Mouse (Mus musculus) c-Kit-positive CD71-positive TER-119-negative erythroid progenitor cells, embryonic 14.5 days (primary cell): Measurements from ENCODE around the gene Aars.
"Not testable (repeated sequence)": the region's sequence is repeated elsewhere in the genome, so short reads cannot be mapped to it uniquely, and the experiment has no call there.

Experiments
- DNase-seq: peaks from one replicate; pipeline ENCODE4 v3.0.0-alpha.2; 2013; ENCODE audit warnings: low read depth

Aars gene

DNA sequence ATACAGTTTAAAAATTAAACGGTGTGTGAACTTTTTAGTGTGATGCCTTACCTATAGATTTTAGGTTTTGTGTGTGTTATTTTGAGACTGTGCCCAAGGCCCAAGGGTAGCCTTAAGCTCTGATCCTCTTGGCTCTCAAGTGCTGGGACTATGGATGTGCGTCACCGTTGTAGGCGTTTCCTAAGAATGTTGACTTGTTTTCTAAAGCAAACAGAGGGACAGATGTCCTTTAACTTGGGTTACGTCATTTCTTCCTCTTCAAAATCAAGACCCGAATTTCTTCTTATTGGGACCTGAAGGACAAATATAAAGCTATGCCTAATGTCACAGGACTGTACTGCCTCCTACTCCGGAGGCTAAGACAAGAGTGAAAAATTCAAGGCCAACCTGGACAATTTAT, at the start of gene Aars:
Aars (plus strand) TSS at position 229 of the 400 bp plus-strand sequence.
- DNase-seq: no peak

DNA sequence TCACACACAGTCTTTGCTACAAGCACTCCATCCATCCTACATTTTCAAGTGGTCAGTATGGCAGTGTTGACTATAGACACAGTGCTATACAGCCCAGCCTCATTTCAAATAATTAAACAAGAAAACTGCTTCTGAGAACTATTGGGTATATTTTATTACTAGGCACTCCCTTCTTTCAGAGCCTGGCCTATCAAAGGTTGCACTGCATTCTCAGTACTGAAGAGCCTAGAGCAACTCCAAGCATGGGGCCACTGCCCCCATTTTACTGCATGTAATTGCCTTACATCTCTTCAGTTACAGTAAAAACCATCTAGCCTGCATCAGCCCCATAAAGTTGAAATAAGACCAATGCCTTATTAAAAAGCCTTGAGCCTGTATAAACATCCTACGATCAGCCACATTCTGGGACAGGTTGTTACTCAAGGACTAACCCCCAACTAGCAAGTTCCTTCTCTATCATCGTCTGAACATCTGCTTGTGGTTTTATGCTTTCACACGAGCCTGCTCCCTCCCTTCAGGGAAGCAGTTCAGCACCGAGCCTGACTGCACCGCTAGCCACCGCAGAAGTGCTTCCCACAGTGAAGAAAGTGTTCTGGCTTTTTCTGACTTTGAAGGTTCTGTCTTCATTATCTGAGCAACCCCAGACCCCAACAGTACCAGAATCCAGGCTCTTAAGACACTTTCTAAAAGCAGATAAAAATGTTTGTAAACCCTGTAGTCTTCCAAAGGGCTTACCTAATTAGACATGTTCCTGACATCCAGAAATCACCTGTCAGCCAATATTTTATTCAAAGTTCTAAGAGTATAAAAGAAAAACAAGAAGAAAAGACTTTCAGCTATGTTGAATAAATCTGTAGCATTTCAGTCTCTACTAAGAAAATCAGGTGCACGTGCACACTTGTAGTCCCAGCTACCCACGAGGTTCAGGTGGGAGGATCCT, 44.9 kb upstream of the Aars start:
- peak; percentile 88 for DNase-seq

DNA sequence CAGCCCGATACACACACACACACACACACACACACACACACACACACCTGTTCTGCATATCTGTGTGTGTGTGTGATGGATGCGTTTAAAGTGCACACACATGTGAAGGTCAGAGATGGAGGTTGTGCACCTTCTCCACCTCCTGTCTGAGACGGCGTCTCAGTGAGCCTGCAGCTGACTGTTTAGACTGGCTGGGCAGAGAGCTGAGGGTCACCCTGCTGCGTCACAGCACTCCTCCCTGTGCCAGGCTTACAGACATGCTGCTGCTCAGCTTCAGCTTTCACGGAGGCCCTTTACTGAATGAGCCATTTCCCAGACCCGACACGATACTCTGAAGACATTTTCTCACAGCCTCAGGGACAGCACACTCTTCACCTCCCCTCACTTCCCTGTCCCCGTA, 42.9 kb upstream of the Aars start:
- no peak for DNase-seq

DNA sequence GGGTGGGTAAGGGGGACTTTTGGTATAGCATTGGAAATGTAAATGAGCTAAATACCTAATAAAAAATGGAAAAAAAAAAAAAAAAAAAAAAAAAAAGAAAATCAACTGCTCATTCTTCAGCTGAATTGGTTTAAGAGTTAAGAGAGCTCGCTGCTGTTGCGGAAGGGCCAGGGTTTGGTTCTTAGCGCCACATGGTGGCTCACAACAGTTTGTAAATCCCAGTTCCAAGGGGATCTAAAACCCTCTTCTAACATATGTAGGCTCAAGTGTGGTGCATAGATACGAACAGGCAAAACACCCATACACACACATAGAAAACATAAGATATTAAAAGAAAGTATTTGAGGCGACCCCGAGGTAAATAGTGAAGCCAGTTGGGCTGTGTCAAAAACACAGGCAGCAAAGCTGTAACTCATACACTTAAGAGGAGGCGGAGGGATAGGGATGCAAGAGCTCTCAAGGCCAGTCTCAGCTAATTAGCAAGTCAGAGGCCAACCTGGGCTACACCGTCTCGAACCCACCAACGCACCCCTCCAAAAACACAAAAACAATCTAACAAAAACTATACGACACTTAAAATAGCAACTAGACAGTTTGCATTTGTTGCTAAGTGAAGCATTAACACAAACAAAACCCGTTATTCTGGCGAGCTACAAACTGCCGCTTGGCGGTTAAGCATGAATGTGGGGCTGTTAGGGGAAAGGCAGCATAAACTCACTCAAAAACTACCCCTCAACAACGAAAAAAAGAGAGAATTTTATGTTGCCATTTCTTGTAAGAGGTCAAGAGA, 36.1 kb upstream of the Aars start:
- DNase-seq: no peak

DNA sequence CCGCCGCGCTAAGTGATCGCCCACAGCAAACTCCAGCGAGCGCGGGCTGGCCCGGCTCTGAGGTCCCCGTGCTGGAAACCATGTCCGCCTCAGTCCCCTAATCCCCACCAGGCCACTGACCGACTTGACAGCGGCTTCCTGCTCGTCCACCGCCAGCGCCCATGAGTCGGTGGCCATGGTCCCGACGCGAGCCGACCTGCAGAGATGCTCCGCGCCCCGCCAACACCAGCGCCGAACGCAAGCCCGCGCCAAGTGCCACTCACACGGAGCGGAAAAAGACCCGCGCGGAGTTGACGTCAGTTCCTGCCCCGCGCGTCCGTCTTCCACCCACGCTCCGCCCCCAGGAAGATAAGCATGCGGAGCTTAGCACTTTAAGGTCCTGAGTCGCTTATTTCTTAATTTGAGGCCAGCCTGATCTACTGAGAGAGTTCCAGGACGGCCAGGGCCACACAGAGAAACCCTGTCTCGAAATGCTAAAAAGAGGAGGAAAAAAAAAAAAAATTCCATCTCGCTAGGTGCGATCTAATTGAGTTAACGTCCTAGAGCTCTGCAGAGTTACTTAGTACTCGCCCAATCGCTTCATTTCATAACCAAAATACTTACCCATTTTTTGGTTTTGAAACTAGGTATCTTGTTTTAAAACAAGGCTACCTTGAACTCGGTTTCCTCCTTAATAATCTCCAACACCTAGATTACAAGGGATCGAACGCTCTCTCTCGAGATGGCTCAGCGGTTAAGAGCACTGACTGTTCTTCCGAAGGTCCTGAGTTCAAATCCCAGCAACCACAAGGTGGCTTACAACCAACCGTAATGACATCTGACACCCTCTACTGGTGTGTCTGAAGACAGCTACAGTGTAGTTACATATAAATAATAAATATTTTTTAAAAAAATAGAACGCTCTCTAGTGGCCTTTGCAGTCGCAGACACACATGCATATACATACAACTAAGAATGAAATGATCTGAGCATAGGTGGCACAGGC, 35.1 kb upstream of the Aars start, which contains the start of gene Ddx19a:
Ddx19a (minus strand) TSS at position 254 of the 985 bp plus-strand sequence.
- DNase-seq: peak; percentile 94

DNA sequence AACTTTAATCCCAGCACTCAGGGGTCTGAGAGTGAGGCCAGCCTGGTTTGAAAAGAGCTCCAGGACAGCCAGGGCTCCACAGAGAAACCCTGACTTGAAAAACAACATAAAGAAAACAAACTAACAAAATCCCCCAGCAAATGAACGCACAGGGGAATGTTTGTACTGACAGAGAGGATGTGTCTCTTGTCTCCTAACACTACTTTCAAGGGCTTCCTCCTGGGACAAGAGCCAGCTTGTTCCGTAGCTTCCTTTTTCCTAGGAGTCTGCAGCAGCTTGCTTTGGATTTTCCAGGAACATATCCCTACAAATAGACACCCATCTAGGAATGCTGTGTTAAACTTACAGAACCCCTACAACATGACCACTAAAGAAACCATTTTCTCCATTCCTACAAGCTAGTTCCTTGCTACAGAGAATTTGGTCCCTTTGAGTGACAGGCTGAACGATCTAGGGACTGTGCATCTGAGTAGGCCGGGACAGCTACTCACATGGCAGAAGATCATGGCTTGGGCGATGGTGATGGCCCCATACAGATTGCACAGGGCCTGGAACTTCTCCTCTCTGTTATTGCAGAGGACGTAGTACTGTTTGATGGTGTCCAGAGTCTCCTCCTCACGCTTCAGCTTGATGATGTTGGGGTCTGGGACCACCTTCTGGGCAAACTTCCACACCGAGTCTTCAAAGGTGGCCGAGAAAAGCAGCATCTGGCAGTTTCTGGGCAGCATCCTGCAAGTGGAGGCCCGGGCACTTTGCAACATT, 22.5 kb upstream of the Aars start:
- not testable (repeated sequence) for DNase-seq

DNA sequence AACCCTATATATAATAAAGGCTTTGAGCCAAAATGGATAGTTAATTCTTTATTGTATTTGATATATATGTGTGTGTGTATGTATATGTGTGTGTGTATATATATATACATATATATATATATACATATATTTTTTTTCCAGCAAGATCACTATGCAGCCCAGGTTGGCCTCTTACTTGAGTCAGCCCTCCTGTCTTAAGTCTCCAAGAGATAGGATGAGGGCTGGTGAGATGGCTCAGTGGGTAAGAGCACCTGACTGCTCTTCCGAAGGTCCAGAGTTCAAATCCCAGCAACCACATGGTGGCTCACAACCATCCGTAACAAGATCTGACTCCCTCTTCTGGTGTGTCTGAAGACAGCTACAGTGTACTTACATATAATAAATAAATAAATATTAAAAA, 6.3 kb upstream of the Aars start:
- DNase-seq: not testable (repeated sequence)

DNA sequence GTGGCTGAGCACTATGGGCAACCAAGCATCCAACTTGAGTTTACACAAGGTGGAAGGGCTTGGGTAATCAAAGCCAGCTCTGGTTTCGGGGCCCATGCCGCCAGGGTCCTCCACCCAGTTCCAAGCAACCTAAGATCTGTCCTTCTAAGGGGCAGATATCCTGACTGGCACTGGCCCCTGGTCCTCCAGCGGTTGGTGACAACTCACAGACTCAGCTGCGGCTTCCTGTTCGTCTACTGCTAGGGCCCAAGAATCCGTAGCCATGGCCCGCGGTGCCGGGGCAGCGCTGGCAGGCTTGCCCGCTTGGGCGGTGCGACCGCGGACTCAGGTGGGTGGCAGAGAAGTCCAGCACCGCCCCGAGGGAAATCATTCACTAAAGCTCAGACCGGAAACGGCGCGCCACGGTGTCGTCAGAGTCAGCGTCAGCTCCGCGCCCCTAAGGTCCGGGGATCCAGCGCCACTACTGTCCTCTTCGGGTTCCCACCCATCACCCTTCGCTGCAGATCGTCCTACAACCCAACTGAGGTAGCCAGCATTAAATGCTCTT, 5.5 kb upstream of the Aars start:
- DNase-seq: peak; percentile 87

DNA sequence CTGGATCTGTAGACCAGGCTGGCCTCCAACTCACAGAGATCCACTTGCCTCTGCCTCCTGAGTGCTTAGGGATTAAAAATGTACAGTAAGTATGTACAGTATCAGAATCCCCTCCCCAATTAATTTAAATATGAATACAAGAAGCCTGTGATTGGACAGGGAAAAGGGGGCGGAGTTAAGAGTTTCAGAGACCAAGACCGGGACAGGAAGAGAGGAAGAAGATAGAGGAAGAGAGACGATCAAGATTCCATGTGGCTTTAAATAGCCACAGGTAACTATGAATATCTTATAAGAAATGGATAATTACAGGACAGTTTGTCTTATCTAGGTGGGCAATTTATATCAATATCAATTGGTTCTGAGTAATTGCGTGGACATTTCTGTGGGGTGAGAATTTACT, 3.4 kb upstream of the Aars start:
- peak; percentile 68 for DNase-seq

DNA sequence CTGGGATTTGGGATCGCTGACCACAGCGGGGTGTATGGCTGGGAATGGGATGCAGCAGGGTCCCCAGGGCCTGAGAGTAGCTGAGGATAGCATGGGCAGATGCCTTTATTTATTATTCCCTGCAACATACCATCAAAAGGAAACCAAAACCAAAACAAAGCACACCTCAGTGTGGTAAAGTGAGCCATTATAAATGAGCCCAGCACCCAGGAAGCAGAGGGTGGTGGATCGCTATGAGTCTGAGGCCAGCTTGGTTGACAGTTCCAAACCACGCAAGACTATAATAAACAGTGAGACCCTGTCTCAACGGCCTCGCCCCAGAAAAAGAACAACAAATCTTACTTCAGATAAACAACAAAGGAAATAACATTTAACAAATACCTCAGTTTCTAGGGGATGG, 2.9 kb upstream of the Aars start:
- DNase-seq: no peak

DNA sequence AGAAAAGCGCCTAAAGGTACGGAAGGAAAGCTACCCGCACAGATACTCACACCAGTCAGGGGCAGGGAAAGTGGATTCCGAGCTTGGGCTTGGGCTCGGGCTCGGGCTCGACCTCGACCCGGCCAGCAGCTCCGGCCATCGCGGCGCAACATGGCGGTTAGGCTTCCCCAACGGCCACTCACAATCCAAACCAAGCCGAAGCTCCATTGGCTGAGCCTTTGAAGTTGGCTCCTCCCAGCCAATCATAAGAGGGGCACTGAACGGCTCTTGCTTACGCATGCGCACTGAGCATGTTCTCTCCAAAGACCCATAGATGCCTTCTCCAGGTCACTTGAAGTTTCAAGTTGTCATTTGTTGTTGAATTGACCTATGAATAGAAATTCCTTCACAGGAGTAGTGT, 1.4 kb upstream of the Aars start, which contains the start of gene Ddx19b:
Ddx19b (minus strand) TSS at position 180 of the 400 bp plus-strand sequence.
- DNase-seq: no peak

DNA sequence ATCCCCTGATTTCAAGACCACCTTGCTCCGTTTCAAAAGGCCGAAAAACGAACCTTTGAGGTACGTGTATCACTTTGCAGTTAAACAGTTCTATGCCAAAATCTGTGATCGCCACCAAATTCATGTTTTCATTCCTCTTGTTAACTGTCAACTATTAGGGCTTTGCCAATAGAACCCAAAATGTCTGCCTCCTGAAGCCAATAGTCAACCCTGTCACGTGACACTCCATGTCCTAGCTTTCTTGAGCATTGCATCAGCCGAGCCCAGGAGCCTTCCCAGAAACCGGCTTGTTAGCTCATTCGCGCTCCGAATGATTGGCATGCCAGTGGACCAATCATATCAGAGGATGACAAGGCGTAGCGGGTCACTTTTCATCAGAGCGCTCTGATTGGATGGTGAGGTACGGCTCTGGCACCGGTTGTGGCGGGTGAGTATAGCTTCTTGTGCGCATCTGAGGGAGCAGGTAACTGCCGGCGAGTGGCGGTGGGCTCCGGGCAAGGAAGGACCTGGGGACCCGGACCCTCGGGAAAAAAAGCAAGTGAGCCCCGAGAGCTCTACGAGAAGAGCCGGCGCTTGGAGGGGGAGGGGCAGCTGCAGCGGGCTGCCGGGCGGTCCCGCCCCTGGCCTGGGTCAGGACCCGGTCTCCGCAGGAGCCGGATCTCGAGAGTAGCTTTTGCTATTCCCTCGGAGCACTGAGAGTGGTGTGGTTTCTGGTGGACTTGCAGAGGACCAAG, 705 bp downstream of the Aars start:
- DNase-seq: peak; percentile 100

DNA sequence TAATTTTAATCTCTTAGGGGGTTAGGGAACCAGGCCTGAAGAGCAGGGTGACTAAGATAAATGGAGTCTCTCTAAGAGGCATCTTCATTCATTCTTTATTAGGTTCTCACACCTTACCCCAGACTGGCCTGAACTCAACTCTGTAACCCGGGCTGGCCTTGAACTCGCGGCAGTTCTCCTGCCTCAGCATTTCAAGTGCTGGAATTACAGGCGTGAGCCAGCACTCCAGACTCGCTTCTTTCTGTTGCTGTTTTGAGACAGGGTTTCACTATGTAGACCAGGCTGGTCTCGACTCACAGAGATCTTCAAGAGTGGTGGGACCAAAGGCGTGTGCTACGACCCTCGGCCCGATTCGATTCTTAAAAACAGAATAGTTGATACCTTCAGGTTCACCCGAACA, 1.3 kb downstream of the Aars start:
- no peak for DNase-seq

DNA sequence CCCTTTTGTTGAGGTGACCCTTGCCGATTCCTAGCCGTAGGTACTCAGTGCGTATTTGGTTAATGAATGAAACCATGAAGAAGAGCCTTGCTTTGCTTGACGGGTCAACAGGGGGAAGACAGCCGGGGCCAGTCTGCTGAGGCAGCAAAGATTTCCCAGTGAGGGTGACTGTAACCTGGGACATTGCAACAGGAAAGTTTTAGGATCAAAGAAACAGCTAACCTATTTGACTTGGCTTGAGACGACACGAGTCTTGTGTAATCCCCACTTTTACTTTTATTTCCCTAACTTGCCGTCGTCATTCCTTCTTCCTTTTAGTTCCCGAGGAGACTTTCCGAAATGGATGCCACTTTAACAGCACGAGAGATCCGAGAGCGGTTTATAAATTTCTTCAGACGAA, 3.6 kb downstream of the Aars start:
- no peak for DNase-seq

DNA sequence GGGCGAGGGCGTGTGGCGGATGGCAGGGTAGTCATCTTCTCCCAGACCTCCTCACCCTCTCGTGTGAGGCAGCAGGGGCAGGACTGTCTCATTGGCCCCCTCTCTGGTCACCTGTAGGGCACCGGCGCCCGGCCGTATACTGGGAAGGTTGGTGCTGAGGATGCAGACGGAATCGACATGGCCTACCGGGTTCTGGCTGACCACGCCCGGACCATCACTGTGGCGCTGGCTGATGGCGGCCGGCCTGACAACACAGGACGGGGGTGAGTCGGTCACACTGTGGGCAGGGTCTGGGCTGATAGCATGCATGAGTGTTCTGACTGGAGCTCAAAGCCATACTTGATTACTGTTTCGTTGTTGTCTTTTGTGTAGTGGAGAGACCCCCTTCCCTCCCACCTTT, 9.6 kb downstream of the Aars start:
- no peak for DNase-seq

DNA sequence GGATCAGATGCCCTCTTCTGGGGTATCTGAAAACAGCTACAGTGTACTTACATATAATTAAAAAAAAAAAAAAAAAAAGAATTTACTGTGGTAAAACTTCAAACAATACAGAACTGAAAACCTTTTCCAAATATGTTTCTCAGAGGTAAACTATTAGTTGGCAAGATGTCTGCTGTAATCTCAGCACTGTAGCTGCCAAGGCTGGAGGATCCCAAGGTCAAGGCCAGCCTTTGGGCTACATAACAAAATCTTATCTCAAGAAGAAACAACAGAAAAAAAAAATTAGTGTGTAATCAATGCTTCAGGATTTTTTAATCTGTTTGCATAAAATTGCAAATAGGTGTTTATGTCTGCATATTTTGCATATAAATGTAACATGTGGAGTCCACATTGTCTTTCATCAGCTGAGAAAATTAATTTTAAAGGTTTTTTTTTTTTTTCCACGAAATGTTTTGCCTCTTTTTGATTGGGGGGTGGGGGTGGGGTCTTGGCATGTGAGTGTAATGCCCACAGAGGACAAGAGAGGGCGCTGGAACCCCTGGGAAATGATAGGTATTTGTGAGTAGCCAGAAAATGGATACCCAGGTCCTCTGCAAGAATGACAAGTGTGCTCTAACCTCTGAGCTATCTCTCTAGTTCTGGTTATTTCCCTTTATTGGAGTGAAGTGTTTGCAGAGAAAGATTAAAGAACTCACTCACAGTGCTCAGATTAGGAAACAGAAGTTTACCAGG, 11.2 kb downstream of the Aars start:
- no peak for DNase-seq

DNA sequence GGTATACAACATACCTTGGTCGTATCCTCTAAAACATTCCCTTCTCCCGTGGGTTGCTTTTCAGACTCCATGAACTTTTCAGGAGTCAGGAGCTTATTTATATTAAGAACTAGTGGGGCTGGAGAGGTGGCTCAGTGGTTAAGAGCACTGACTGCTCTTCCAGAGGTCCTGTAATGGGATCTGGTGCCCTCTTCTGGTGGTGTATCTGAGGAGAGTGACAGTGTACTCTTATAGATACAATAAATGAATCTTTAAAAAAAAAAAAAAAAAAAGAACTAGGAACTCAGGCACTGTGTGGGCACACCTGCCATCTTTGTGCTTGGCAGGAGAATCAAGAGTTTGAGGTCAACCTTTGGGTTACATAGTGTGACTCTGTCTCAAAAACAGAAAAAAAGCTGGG, 15.8 kb downstream of the Aars start:
- no peak for DNase-seq

DNA sequence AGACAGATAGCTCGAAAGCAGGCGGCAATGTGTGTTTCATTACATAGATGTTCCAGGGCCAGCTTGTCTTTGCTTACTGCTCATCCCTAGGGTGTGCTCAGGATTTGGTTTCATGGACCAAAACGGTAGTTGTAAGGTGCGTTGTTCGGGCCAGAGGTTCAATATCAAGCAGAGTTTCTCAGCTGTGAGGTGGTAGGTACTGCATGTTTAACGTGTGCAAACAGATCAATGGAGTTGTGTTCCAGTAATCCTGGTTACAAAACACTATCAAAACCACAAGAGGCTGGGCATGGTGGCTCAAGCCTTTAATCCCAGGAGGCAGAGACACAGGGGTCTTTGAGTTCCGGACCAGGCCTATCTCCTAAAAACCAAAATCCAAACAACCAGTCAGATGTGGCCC, 16.2 kb downstream of the Aars start:
- DNase-seq: no peak

DNA sequence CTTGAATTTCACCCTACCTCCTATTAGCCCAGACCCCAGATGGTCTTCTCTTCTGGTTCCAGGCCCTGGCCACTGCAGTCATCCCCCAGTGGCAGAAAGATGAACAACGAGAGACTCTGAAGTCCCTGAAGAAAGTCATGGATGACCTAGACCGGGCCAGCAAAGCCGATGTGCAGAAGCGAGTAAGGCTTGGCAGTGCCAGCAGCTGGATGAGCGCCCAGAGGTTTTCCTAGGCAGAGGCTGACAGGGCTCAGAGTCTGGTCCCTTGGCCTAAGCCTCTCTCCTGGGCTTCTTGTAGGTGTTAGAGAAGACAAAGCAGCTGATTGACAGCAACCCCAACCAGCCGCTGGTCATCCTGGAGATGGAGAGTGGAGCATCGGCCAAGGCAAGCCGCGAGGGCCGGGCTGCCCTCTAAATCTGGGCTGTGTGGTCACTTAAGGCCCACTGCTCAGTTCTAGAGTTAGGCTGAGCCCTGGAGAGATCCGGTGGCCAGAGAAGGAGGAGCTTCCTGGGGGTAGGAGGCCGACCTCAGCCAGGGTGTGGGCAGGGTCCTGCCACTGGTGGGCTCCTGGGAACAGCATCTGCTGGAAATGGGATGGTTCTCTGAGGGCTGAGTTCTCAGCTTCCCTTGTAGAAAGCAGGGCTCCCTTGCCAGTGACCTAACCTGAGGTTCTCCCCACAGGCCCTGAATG, 21.0 kb downstream of the Aars start:
- no peak for DNase-seq
